Mouse (Mus musculus): ENCODE measurements around the gene Pip5k1c.

Gene Pip5k1c

GRCm38 (mm10) chr10:81351678-81352291 is 59.0 kb downstream of the Pip5k1c start:
- no peak for DNase-seq

GRCm38 (mm10) chr10:81354738-81355477 is 62.1 kb downstream of the Pip5k1c start:
- no peak for DNase-seq

GRCm38 (mm10) chr10:81355533-81355932 is 62.8 kb downstream of the Pip5k1c start:
- DNase-seq, result no peak

GRCm38 (mm10) chr10:81356352-81356990 is 63.7 kb downstream of the Pip5k1c start:
- DNase-seq, result peak in 1 of 2 experiments; percentile 57

- DNase-seq, result peak; percentile 88 to 90
Observed at GRCm38 (mm10) chr10:81356991-81357844, 64.5 kb downstream of the Pip5k1c start, which contains the start of gene Mfsd12. Gene Mfsd12 (plus strand): TSS chr10:81357491.

- no peak for DNase-seq
Observed at GRCm38 (mm10) chr10:81358209-81358608, 65.4 kb downstream of the Pip5k1c start.

- peak; percentile 49 to 70 for DNase-seq
Observed at GRCm38 (mm10) chr10:81358841-81359240, 66.1 kb downstream of the Pip5k1c start.

- no peak for DNase-seq
Observed at GRCm38 (mm10) chr10:81360721-81361120, 68.0 kb downstream of the Pip5k1c start.

- no peak for DNase-seq
Observed at GRCm38 (mm10) chr10:81362336-81362949, 69.7 kb downstream of the Pip5k1c start.

- DNase-seq, result no peak
Observed at GRCm38 (mm10) chr10:81363436-81364346, 70.9 kb downstream of the Pip5k1c start.

- no peak for DNase-seq
Observed at GRCm38 (mm10) chr10:81364666-81365065, 71.9 kb downstream of the Pip5k1c start.

GRCm38 (mm10) chr10:81365073-81365472 is 72.3 kb downstream of the Pip5k1c start:
- DNase-seq, result no peak

- no peak for DNase-seq
Observed at GRCm38 (mm10) chr10:81365672-81366476, 73.1 kb downstream of the Pip5k1c start, which contains the start of gene 4930404N11Rik. Gene 4930404N11Rik (minus strand): TSS chr10:81365816.

- no peak for DNase-seq
Observed at GRCm38 (mm10) chr10:81366477-81367206, 73.9 kb downstream of the Pip5k1c start.

- DNase-seq, result no peak
Observed at GRCm38 (mm10) chr10:81367207-81367495, 74.4 kb downstream of the Pip5k1c start.

All from kidney, adult 8-10 months (tissue).